Mouse (Mus musculus) erythroblast, embryonic 14.5 days (primary cell): ENCODE results near the gene Prdx5.

Experiments used
- GATA1 ChIP-seq: IDR thresholded peaks from 2 replicates; pipeline ENCODE4 v1.6.1; 2012; ENCODE audit warnings: low read length, inconsistent platforms, mixed read lengths
- TAL1 ChIP-seq: IDR thresholded peaks from 3 replicates; pipeline ENCODE4 v1.6.1; 2012; ENCODE audit warnings: low read length, inconsistent platforms, mixed read lengths

DNA sequence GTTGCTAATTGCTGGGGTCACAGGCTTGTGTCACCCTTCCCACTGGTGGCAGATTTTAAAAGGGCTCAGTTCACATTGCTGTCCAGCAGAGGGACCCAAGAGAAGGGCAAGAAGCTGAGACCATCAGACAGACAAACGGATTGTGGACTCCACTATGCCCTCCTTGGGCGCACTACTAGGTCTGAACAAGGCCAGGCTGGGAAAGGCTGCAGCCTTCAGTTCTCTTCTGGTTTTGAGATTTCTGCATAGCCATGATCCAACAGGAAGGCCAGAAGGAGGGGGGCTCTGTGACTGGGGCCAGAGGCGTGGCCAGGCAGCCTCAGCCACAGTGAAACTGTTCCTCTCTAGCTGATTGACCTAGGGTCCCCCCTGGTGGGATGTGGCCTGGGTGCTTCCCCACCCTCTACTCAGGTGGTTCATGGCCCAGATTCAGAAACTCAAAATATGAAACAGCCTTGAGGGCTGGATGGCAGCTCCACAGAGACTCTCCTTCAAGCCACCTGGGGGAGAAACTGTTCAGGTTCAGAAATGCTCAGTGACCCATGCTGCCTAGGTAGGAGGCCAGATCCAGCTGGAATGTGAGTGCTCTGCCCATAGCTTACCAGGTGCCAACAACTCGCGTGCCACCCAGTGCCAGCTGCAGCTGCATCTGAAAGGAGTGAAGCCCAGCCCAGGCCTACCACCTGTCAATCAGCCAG lies 38.2 kb downstream of the Prdx5 start:
- TF ChIP-seq TAL1 (no peak), GATA1 (no peak)
